Mouse (Mus musculus): Measurements from ENCODE around the gene Cltc.

Gene Cltc

DNA sequence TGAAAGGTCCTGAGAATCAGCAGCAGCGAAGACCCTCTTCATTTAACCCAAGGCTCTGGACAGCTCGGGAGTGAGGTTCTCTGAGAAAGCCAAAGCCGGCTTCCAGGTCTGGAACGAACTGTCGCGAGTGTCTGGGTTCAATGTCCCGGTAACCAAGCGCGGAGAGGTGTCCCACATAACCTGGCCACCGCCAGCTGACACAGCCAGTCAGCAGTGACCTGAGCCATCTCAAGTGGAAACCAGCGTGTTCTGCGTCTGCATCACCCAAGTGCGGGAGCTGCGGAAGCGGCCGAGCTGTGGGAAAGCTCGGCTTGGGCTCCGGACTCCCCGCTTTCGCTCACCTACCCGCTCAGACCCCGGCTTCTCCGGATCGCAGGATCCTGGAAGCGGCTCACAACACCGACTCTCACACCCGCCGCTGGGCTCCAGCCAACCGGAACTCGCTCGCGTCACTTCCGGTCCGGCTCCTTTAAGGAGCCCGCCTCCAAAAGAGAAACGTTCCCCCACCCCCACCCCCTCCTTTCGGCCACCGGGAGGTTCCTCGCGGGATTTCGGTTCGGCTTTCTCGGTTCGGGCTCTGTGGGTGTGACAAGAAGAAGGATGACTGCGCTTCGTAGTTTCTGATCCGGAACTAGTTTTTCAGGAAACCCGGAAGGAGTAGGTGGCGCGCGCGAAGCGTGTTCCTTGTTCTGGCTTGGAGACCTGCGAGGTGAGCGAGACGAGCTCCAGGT is 73.8 kb downstream of the Cltc start, which contains the start of the genes Vmp1 and Ptrh2:
Gene Vmp1, minus strand, starts transcription at position 442 of the 731 bp plus-strand sequence.
Gene Ptrh2, plus strand, starts transcription at position 591 of the 731 bp plus-strand sequence.
- peak; percentile 94 for DNase-seq (ENCODE audit: low read depth, low spot score)

- no peak for DNase-seq (ENCODE audit: low read depth, low spot score)
Measured at GRCm38 (mm10) chr11:86682861-86683260, 74.5 kb downstream of the Cltc start.

DNA sequence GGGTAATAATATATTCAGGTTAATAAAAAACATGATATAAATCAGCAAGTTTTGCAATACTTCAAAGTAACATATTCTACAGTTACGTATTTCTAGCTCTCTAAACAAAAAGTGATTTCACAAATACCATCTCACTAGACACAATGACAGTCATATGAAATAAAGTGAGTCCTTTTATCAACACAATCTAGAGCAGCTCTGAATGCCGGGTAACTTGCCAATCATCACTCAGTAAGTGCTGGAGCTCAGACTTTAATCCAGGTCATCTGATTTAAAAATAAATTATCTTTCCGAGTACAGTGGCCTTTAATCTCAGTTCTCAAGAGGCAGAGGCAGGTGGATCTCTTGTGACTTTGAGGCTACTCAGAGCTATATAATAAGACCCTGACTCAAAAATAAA is 75.9 kb downstream of the Cltc start:
- DNase-seq (ENCODE audit: low read depth, low spot score), result no peak

GRCm38 (mm10) chr11:86680729-86681128 is 76.6 kb downstream of the Cltc start:
- DNase-seq (ENCODE audit: low read depth, low spot score), result no peak

- DNase-seq (ENCODE audit: low read depth, low spot score), result no peak
Measured at GRCm38 (mm10) chr11:86678957-86679356, 78.4 kb downstream of the Cltc start.

DNA sequence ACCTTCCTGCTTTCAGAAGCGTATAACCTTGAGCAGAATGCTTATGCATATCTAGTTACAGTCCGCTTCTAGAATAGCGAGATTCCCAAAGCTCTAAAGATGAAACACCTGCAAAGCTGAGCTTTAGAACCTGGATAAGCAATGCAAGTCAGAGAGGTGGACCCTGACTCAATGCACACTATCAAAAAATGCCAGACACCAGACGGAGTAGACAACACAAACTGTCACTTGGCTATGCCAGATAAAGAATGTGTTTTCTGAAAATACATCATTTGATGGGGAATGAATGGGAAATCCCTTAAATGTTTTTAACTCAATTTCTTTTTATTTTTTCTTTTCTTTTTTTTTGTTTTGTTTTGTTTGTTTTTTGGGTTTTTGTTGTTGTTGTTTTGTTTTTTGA is 81.8 kb downstream of the Cltc start:
- DNase-seq (ENCODE audit: low read depth, low spot score), result no peak

GRCm38 (mm10) chr11:86672772-86673171 is 84.6 kb downstream of the Cltc start:
- DNase-seq (ENCODE audit: low read depth, low spot score), result no peak

DNA sequence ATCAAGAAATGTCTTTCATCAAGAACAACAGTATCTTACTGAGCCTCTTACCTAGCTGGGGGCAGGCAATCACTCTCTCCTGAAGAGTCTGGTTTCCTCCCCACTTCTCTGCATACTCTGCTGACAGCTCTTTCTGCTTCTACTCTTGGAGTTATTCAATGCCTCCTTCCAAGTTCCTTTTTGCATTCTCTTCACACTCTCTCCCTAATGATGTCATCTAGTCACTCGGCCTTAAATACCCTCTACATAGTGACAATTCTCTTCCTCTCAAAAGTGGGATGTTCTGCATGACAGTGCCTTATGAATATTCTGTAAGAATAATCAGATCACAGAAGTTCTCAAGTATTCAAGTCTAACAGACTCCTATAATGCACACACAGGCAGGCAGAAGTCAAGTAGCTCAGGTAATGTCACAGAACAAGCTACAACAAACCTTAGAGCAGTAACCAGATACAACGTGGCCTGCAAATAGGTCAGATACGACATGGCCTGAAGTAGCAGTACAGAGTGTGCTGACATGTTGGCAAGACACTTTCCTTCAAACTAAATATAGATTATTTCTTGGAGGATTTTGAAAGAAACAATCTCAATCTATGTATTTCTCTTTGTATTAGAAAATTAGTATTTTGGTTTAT is 86.2 kb downstream of the Cltc start:
- DNase-seq (ENCODE audit: low read depth, low spot score), result no peak

GRCm38 (mm10) chr11:86668169-86668568 is 89.2 kb downstream of the Cltc start:
- DNase-seq (ENCODE audit: low read depth, low spot score), result no peak

- no peak for DNase-seq (ENCODE audit: low read depth, low spot score)
Measured at GRCm38 (mm10) chr11:86667553-86667952, 89.8 kb downstream of the Cltc start.

DNA sequence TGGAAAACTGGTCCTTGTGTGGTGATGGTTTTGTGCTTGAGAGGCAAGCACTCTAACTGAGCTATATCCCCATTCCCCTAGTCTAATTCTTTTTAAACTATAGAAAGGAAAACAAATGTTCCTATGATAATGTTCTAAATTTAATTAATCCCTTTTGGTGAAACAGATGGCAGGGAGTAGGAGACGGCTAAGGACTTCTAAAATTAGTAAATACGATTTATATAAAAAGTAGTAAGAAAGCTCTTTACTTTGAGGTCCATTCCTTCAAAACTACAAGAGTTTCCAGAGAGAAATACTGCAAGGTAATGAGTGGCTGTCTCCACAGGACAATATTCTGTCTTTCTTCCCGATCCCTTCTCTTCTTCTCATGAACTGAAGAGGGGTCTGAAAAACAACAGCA is 93.0 kb downstream of the Cltc start:
- DNase-seq (ENCODE audit: low read depth, low spot score), result no peak

DNA sequence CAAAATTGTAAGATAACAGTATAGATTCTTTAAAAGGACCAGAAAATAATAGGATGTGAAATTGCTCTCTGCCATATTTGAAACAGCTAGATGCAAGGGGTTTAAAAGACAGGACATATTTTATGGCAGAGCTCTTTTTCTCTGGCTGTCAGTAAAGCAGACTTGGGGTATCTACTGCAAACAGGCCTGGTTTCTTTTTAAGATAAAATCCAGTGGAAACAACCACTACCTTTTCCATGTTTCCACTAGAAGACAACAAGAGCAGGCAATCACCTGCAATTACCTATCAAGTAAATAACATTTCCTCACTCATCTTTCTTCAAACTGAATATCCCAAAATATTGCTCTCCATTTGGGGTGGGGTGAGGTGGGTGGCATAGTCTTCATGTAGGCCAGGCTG is 93.4 kb downstream of the Cltc start:
- DNase-seq (ENCODE audit: low read depth, low spot score), result no peak

- DNase-seq (ENCODE audit: low read depth, low spot score), result no peak
Measured at GRCm38 (mm10) chr11:86662986-86663895, 94.1 kb downstream of the Cltc start.

- DNase-seq (ENCODE audit: low read depth, low spot score), result no peak
Measured at GRCm38 (mm10) chr11:86657863-86658262, 99.5 kb downstream of the Cltc start.

- no peak for DNase-seq (ENCODE audit: low read depth, low spot score)
Measured at GRCm38 (mm10) chr11:86656849-86657567, 100.4 kb downstream of the Cltc start.

- peak; percentile 3 for DNase-seq (ENCODE audit: low read depth, low spot score)
Measured at GRCm38 (mm10) chr11:86655671-86656070, 101.7 kb downstream of the Cltc start.

- DNase-seq (ENCODE audit: low read depth, low spot score), result no peak
Measured at GRCm38 (mm10) chr11:86654096-86654495, 103.3 kb downstream of the Cltc start.

DNA sequence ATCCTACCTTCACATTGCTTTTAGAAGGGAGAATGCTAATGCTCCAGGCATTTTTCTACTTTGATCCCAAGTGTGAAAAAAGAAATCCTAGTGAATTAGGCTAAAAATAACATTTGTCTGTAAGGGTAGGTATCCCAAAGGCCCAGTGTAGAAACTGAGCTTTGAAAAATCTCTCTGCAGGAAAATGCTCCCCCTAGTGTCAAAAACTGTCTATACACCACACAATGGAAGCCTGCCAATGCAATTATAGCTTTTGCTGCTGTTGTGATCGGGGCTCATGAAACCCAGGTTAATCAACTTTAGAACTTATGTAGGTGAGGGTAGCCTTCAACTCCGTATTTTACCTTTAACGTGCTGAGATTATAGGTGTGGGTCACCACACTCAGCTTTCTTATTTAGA is 103.9 kb downstream of the Cltc start:
- peak; percentile 34 for DNase-seq (ENCODE audit: low read depth, low spot score)

DNA sequence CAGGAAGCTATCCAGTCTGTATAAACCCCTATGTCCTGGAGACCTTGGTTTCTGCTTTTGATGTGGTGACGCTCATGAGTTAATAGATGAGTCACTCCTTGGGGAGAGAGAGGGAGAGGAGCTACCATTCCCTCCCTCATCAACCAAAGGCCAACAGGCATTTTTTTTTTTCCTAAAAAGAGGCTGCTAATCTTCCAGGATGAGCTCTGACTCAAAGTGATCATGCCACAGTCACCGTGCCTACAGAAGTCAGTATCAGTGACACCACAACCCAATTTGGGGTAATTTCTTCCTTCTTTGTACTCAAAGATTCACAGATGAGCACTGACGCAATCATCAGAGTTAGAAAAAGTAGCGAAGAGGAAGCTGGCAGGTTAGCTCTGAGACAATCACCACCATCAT is 104.8 kb downstream of the Cltc start:
- no peak for DNase-seq (ENCODE audit: low read depth, low spot score)

- no peak for DNase-seq (ENCODE audit: low read depth, low spot score)
Measured at GRCm38 (mm10) chr11:86650676-86651075, 106.7 kb downstream of the Cltc start.

- DNase-seq (ENCODE audit: low read depth, low spot score), result no peak
Measured at GRCm38 (mm10) chr11:86649542-86649941, 107.8 kb downstream of the Cltc start.

Data from retina, postnatal 7 days (tissue).